Mouse (Mus musculus) ovary, adult 18-20 months (tissue): ENCODE results near the gene Neurod2.

Source experiments
- DNase-seq: peaks from one replicate; pipeline ENCODE4 v3.0.0; 2022; ENCODE audit warnings: low spot score, mixed read lengths

Neurod2 gene

GRCm38 (mm10) chr11:98331401-98331800, 2.0 kb upstream of the Neurod2 start:
- no peak for DNase-seq

DNA sequence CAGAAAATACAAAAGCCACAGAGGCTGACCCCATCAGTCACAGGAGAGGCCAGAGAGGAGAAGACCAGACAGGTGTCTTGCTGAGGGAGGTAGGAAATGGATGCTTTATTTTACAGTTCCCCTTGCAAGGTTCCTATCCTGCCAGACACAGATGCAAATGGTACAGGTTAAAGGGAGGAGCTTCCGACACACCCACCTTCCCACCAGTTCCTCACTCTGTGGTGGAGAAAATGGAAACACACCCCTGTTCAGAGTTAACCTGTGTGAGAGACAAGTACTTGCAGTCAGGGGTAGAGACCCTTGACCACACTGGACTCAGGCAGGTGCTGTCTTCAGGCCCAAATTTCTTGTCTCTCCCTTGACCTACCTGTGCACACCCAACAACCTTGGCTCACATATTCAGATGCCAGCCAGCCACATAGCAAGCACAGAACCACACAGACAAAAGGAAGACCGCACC, 1.3 kb upstream of the Neurod2 start:
- DNase-seq: no peak

DNA sequence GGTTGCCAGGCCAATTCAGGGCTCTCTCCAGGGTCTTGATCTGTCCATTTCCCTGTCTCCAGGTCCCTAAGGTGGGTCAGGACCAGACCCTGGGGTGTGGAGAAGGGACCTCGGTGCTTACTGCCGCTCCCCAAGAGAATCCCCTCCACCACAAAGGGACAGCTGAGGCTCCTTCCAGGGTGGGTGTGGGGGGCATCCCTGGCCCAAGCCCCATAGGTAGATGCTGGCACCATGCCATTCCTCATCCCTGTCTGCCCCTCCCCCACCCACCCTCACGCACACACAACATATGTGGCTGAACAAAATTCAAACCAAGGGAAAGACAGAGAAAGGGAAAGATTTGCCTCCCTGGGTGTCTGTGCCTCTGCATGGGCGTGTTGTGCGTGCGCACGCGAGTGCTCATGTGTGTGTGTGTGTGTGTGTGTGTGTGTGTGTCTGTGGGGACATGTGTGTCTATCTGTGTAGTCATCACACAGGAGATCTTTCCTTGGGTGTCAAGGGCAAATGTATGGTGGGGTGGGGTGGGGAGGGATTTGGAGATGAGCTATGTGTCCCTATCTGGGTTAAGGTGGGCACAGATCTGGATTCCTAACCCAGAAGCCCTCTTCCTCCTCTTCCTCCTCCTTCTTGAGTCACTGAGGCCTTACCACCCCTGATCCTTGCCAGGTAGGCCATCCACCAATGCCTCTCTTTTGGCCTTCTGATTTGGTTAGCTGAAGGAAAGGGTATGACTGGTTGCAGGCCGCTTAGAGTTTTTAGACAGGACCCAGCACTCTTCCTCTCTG, 704 bp upstream of the Neurod2 start:
- no peak for DNase-seq

DNA sequence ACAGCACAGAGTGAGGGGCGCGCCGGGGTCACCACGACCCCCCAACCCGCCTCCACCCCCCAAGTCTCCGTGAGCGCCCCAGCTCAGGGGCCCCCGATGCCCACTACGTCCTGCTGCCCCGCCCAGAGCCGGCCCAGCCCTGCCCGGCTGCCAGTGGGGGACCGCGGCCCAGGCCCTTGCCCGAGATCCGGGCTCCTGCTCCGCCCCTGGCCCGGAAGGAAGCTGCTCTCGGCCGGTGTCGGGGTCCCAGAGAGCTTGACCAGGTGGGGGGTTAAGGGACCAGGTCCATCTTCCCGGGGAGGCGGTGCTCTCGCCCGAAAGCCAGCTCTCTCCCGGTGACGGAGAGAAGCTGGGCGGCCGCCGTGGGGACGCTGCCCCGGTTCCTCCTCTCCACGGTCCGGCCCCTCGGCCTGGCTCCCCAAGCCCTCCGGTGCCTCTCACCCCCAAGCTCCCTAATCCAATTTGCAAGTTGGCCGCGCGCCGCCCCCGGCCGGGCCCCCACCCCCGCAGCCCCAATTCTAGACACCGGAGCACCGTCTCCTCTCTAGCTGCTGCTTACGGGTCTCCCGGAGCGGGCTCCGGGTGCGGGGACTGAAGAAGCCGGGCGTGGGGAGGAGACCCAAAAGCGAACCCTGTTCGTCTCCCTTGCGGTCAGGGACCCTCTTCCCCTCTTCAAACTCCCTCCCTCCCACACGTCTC, 928 bp downstream of the Neurod2 start:
- no peak for DNase-seq

DNA sequence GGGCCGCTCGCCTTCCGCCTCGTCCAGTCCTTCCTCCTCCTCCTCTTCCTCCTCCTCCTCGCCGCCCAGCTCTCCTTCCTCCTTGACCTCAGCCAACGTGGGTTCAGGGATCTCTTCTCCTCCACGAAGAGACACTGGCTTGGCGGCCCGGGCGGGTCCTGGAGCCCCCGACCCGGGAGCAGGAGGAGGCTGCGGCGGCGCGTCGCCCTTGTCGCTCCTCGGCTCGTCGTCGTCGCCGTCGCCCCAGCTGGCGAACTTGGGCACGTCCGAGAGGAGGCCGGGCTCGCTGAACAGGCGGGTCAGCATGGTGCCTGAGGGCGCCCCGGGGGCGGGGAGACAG, 1.4 kb downstream of the Neurod2 start:
- no peak for DNase-seq

- DNase-seq: no peak
These were observed 2.1 kb downstream of the Neurod2 start for GRCm38 (mm10) chr11:98327136-98328030.

- DNase-seq: no peak
These were observed 2.7 kb downstream of the Neurod2 start for GRCm38 (mm10) chr11:98326741-98327135.

GRCm38 (mm10) chr11:98325821-98326218, 3.6 kb downstream of the Neurod2 start:
- no peak for DNase-seq

DNA sequence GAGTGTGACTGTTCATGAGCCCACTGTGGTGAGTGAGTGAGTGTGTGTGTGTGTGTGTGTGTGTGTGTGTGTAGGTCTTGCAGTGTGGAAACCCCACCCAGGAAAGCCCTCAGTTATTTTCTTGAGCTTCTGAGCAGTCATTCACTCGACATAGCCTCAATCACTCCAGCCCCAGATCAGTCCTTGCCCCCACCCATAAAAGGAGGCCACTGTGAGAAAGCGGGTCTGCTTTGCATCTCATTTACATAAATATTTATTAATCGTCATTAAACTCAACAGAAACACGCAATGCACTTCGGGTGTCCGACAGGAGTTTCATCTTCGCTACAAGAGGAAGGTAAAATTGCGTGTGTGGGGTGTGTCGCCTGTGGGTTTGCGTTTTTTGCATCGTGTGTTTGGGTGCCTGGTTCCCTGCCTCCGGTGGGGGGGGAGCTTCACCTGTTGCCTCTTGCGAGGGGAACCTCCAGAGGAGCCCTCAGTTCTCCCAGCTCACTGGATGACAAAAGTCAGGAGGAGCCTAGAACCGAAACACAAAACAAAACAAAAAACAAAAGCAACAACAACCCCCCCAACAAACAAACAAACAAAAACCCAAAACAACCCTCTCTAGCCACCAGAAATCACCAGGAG, 4.1 kb downstream of the Neurod2 start:
- no peak for DNase-seq

DNA sequence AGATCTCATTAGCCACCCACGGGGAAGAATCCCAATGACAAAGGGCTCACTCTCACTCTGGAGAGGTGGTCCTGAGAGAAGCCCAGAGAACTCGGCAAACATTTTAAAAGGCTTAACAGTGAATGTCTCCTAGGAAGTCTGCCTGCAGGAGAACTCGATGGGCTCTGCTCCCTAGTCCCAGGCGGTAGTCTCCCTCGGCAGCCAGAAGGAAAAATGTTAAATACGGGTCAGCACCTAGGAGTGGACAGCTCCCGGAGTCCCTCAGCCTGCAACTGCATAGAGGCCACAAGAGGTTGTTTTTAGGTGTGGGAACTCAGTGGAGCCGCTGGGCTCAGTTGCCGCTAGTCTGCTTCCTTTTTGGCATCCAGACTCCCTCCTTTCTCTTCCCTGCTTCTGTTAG, 5.5 kb downstream of the Neurod2 start:
- no peak for DNase-seq

DNA sequence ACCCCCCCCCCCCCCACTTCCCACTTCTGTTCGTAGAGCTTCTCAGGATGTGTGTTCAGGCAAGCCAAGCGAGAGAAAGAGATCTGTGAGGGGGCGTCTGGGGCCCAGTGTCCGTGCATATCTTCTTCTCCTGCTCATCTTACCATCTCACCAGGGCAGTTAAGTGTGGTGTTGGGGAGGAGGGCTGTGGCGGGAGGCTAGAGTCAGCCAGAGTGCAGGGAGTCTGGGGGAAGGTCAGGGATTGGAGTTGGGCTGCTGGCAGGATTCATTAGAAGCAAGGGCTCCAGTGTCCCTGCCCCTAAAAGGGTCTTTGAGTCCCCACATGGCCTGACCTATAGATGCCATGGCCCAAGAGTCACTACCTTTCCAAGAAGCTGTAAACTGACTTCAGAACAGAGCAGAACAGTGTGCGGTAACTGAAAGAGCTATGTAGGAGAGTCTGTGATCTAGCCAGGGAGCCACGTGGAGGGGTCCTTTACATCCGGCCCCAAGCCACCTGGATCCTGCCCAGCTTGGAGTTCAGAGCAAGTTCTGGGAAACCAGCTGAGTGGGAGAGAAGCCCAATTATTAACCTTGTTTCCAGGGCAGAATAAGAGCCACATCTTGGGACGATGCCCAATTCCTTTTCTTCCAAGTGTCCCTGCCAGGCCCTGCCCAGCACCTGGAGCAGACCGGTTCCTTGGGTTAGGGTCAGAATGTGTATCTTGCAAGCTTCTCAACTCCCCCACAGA, 6.1 kb downstream of the Neurod2 start:
- no peak for DNase-seq

DNA sequence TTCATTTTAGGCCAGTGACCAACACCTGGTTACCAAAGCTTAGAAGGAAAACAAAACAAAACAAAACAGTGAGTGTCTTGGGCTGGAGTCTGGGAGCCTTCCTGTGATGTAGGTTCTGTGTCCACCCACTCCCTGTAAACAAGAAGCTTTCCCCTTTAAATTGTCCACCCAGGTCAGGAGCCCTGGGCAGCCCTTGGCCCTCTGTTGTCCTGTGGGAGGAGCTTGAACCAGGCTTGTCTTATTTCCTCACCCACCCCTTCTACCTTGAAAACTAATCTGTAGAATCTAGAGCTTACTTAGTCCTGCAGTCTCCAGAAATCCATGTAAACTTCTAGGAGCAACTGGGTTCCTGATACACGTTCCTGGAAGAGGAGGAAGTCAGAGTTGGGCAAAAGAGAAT, 7.3 kb downstream of the Neurod2 start:
- no peak for DNase-seq

GRCm38 (mm10) chr11:98321677-98322003, 7.8 kb downstream of the Neurod2 start:
- no peak for DNase-seq

DNA sequence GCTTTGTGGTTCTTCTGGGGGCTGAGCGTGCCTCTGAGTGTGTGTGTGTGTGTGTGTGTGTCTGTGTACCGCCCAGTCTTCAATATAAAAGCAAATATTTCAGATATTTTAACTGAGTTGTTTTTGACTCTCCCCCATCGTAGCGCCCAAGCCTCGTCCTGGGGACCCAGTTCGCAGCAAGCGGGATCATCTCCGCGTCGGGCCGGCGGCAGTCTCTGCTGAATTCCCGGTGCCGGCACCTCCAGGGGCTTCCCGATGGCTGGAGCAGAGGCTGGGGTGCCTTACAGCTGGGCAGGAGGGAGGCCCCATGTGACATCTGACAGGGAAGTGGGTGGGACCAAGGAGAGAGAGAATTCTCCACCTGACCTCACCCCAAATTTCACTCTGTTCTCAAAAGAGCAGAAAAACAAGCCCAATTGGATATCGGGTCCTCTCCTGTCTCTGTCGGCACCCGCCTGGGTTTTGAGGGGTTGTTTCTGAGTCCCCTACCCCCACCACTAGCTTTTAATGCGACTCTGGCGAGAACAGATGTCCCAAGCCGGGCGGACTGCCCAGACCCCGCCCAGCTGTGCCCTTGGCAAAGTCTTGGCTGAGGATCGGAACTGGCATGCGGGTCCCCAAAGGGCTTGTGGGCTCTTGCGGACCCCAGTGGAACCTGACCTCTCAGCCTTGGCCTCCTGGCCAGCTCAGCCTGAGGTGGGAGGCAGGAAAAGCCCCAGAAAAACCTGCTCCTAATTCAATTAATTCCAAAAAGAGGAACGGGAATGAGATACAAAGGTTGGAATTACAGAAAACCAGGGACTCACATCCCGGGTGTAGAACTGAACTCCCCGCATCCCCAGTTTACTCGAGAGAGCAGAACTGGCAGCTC, 8.4 kb downstream of the Neurod2 start:
- no peak for DNase-seq

GRCm38 (mm10) chr11:98320381-98320780, 9.1 kb downstream of the Neurod2 start:
- DNase-seq: no peak

DNA sequence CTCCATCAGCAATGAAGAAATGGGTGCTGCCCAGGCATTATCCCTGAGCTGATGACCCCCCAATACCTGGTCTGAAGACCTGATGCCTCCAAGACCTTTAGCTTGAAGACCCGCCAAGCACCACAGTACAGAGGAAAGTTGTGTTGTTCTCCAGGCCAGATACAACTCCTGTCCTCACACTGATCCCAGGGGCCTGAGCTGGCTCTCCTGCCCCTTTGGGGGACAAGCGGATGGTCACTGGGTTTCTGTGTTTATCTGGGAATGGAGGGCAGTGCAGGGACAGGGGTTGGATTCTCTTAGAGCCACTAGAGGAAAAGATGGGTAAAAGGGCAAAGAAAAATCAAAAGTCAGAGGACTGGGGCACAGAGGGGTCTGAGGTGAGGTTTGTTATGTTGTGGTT, 9.5 kb downstream of the Neurod2 start:
- no peak for DNase-seq

DNA sequence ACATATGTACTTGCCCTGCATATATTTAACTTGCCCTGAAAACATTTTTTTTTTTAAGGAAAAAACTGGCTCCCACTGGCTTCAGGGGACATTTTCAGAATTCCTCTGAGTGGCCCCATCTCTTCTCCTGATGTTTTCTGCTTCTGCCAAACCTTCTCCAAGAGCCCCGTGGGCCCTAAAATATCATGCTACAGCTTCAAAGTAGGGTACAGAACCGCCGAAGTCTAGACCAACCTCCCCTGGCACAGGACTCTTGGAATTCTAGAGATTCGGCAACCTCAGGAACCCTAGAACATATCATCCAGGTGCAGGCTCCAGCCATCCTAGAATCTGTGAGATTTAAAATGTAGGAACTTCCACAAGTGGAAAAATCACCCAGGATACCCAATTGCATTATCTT, 9.9 kb downstream of the Neurod2 start:
- no peak for DNase-seq

GRCm38 (mm10) chr11:98319120-98319519, 10.3 kb downstream of the Neurod2 start:
- no peak for DNase-seq

- no peak for DNase-seq
These were observed 10.9 kb downstream of the Neurod2 start for GRCm38 (mm10) chr11:98318421-98319116.

- DNase-seq: no peak
These were observed 12.0 kb downstream of the Neurod2 start for GRCm38 (mm10) chr11:98317479-98317878.
